Mouse (Mus musculus) gastrocnemius, adult 8-10 months (tissue): ENCODE measurements around the gene Ttc8. TPM values are rescaled to one million over a fixed set of nuclear protein-coding genes. Genes with fewer than 3 reads are reported as not detected.
"Not testable (repeated sequence)": the region's sequence is repeated elsewhere in the genome, so short reads cannot be mapped to it uniquely, and the experiment has no call there.

ENCODE experiments used
- DNase-seq, 2 experiments: peaks; one replicate each; pipeline ENCODE4 v3.0.0; 2022; ENCODE audit warnings: low spot score in 2 of 2
- total RNA-seq, 4 experiments: library from RNA; stranded (reverse); gene quantifications; 2 replicates each; pipeline ENCODE4 v1.2.4; 2022

Gene Ttc8
- total RNA-seq = 1 to 10 TPM; 4.3 to 8.2 (median 6.9) TPM

- peak; percentile 84 to 85 for DNase-seq
Measured at GRCm38 (mm10) chr12:98920194-98920991, at the start of gene Ttc8. Ttc8 (plus strand) TSS chr12:98920574.

GRCm38 (mm10) chr12:98872836-98873235, 47.5 kb upstream of the Ttc8 start:
- no peak for DNase-seq

- DNase-seq = no peak
Measured at GRCm38 (mm10) chr12:98875216-98875615, 45.2 kb upstream of the Ttc8 start.

GRCm38 (mm10) chr12:98878693-98879092, 41.7 kb upstream of the Ttc8 start:
- DNase-seq = no peak

GRCm38 (mm10) chr12:98881796-98882195, 38.6 kb upstream of the Ttc8 start:
- no peak for DNase-seq

GRCm38 (mm10) chr12:98884515-98884914, 35.9 kb upstream of the Ttc8 start:
- DNase-seq = no peak

- no peak for DNase-seq
Measured at GRCm38 (mm10) chr12:98896761-98897160, 23.6 kb upstream of the Ttc8 start.

- DNase-seq = no peak
Measured at GRCm38 (mm10) chr12:98899676-98900075, 20.7 kb upstream of the Ttc8 start.

- peak in 1 of 2 experiments; percentile 4 for DNase-seq
Measured at GRCm38 (mm10) chr12:98900341-98900880, 20.0 kb upstream of the Ttc8 start.

GRCm38 (mm10) chr12:98900881-98901801, 19.2 kb upstream of the Ttc8 start, which contains the start of gene Eml5:
Eml5 (minus strand) TSS chr12:98901484.
- peak; percentile 63 to 68 for DNase-seq

GRCm38 (mm10) chr12:98905466-98905865, 14.9 kb upstream of the Ttc8 start:
- no peak for DNase-seq

- DNase-seq = no peak
Measured at GRCm38 (mm10) chr12:98910096-98910495, 10.3 kb upstream of the Ttc8 start.

- DNase-seq = no peak
Measured at GRCm38 (mm10) chr12:98931174-98931573, 10.8 kb downstream of the Ttc8 start.

- DNase-seq = no peak
Measured at GRCm38 (mm10) chr12:98932441-98932840, 12.1 kb downstream of the Ttc8 start.

- DNase-seq = no peak
Measured at GRCm38 (mm10) chr12:98932856-98933255, 12.5 kb downstream of the Ttc8 start.

- DNase-seq = not testable (repeated sequence)
Measured at GRCm38 (mm10) chr12:98951295-98951694, 30.9 kb downstream of the Ttc8 start.

GRCm38 (mm10) chr12:98956951-98957350, 36.6 kb downstream of the Ttc8 start:
- no peak for DNase-seq

GRCm38 (mm10) chr12:98957455-98957854, 37.1 kb downstream of the Ttc8 start:
- no peak for DNase-seq

GRCm38 (mm10) chr12:98961008-98961407, 40.6 kb downstream of the Ttc8 start:
- no peak for DNase-seq

- no peak for DNase-seq
Measured at GRCm38 (mm10) chr12:98961415-98961814, 41.0 kb downstream of the Ttc8 start.

- DNase-seq = no peak
Measured at GRCm38 (mm10) chr12:98965441-98966135, 45.2 kb downstream of the Ttc8 start.
